Comparison of ENCODE assay signal across 8 mouse cellular contexts in genomic region chr6:34277665-34278064, GRCm38 (mm10). TPM values are rescaled to one million over a fixed set of nuclear protein-coding genes. Genes with fewer than 3 reads are reported as not detected.
DNase-seq lines count a peak whose midpoint lies in the region; ATAC-seq lines count a peak whose summit lies in the region.

No protein-coding gene starts in this region.

- no peak for ATAC-seq in forebrain, embryonic 13.5 days
- no peak for ATAC-seq in embryonic facial prominence, embryonic 11.5 days (replicated peaks; ENCODE audit: insufficient number of reproducible peaks, low FRiP score, low TSS enrichment, low read depth)
- peak; percentile 83 for ATAC-seq in inflammation-experienced regulatory T-cells, adult 6 months
- ATAC-seq in limb, embryonic 13.5 days (ENCODE audit: low FRiP score, low read depth) = no peak

- no peaks in the 10 kb centered on the region for H3K4me1 ChIP-seq in forebrain, embryonic 10.5 days
- H3K4me1 ChIP-seq in forebrain, embryonic 13.5 days = no peaks in the 10 kb centered on the region
- no peaks in the 10 kb centered on the region for H3K4me1 ChIP-seq in embryonic facial prominence, embryonic 11.5 days (ENCODE audit: control insufficient read depth, insufficient read depth, low read length)
- no peaks in the 10 kb centered on the region for H3K4me1 ChIP-seq in limb, embryonic 13.5 days

- H3K9me3 ChIP-seq in forebrain, embryonic 10.5 days = no peaks in the 10 kb centered on the region
- no peaks in the 10 kb centered on the region for H3K9me3 ChIP-seq in forebrain, embryonic 13.5 days (replicated peaks)
- no peaks in the 10 kb centered on the region for H3K9me3 ChIP-seq in embryonic facial prominence, embryonic 11.5 days (replicated peaks; ENCODE audit: control insufficient read depth, low read length)
- no peaks in the 10 kb centered on the region for H3K9me3 ChIP-seq in limb, embryonic 13.5 days

- H3K27ac ChIP-seq in forebrain, embryonic 10.5 days = no peak overlapping the region
- no peak overlapping the region for H3K27ac ChIP-seq in forebrain, embryonic 13.5 days
- no peak overlapping the region for H3K27ac ChIP-seq in embryonic facial prominence, embryonic 11.5 days (replicated peaks; ENCODE audit: low read depth, low read length)
- H3K27ac ChIP-seq in limb, embryonic 13.5 days = no peak overlapping the region

- WGBS in forebrain, embryonic 10.5 days = 29% methylated on average over 9 of the region's 9 CpGs
- WGBS in forebrain, embryonic 13.5 days = 26% methylated on average over 9 of the region's 9 CpGs
- 21% methylated on average over 9 of the region's 9 CpGs for WGBS in embryonic facial prominence, embryonic 11.5 days
- WGBS in limb, embryonic 13.5 days = 22% methylated on average over 9 of the region's 9 CpGs

- H3K36me3 ChIP-seq in forebrain, embryonic 10.5 days (replicated peaks) = no peaks in the 10 kb centered on the region
- no peaks in the 10 kb centered on the region for H3K36me3 ChIP-seq in forebrain, embryonic 13.5 days (ENCODE audit: poor library complexity, severe bottlenecking)
- no peaks in the 10 kb centered on the region for H3K36me3 ChIP-seq in embryonic facial prominence, embryonic 11.5 days (replicated peaks; ENCODE audit: control insufficient read depth, insufficient read depth, low read depth, low read length)
- no peaks in the 10 kb centered on the region for H3K36me3 ChIP-seq in limb, embryonic 13.5 days

- peaks cover 8% of the 10 kb centered on the region; the same call in 1 of the 2 replicates for H3K27me3 ChIP-seq in forebrain, embryonic 10.5 days (ENCODE audit: poor library complexity, severe bottlenecking)
- H3K27me3 ChIP-seq in forebrain, embryonic 13.5 days = no peaks in the 10 kb centered on the region
- no peaks in the 10 kb centered on the region for H3K27me3 ChIP-seq in embryonic facial prominence, embryonic 11.5 days (ENCODE audit: control insufficient read depth, insufficient read depth, low read length)
- peaks cover 9% of the 10 kb centered on the region; the same call in 1 of the 2 replicates for H3K27me3 ChIP-seq in limb, embryonic 13.5 days

- peak; percentile 24 for DNase-seq in forebrain, embryonic 10.5 days (ENCODE audit: extremely low spot score, low spot score)
- DNase-seq in 3134 (ENCODE audit: extremely low read depth, insufficient read length, low spot score) (peak; percentile 20), adipocyte (ENCODE audit: low spot score) (peak; percentile 83)
- peak; percentile 76 for DNase-seq in embryonic facial prominence, embryonic 11.5 days (ENCODE audit: low spot score)
- DNase-seq in spleen, postnatal 10 days (ENCODE audit: low spot score in 2 of 2) = peak; percentile 10 to 47

- no peak overlapping the region for H3K9ac ChIP-seq in forebrain, embryonic 13.5 days
- no peak overlapping the region for H3K9ac ChIP-seq in embryonic facial prominence, embryonic 11.5 days (replicated peaks; ENCODE audit: low read length)
- H3K9ac ChIP-seq in limb, embryonic 13.5 days = no peak overlapping the region

- no peak overlapping the region for H3K4me2 ChIP-seq in forebrain, embryonic 13.5 days
- H3K4me2 ChIP-seq in embryonic facial prominence, embryonic 11.5 days (ENCODE audit: low read depth, low read length) = no peak overlapping the region
- H3K4me2 ChIP-seq in limb, embryonic 13.5 days (replicated peaks) = 0 out of 2 replicates have a peak overlapping the region, but pooled peaks have one; percentile 17

- H3K4me3 ChIP-seq in forebrain, embryonic 10.5 days = no peak overlapping the region
- no peak overlapping the region for H3K4me3 ChIP-seq in forebrain, embryonic 13.5 days
- no peak overlapping the region for H3K4me3 ChIP-seq in embryonic facial prominence, embryonic 11.5 days (ENCODE audit: low read depth, low read length)
- no peak overlapping the region for H3K4me3 ChIP-seq in limb, embryonic 13.5 days

RNA-seq across cellular contexts. Expression of gene Akr1b3, which starts 39.6 kb away (rescaled TPM):
- 258 and 262 TPM in 2 replicates for polyA plus RNA-seq in forebrain, embryonic 10.5 days (2016; fragmentation: Nextera tagmentation; extraction: Ambion mirVana)
- 118 and 122 TPM in 2 replicates for polyA plus RNA-seq in forebrain, embryonic 13.5 days (2015; fragmentation: Nextera tagmentation; extraction: Ambion mirVana)
- 208 and 220 TPM in 2 replicates for polyA plus RNA-seq in embryonic facial prominence, embryonic 11.5 days (2014; fragmentation: Nextera tagmentation; extraction: Ambion mirVana)
- polyA plus RNA-seq in inflammation-experienced regulatory T-cells, adult 6 months (2017; shearing (Covaris generic)) = 100 to 1,000 TPM; 371 to 476 (median 432) TPM
- 196 and 199 TPM in 2 replicates for polyA plus RNA-seq in limb, embryonic 13.5 days (2015; fragmentation: Nextera tagmentation; extraction: Ambion mirVana)

Comparison
In these comparisons a context has a peak if more than half of its experiments do, and no peak if none do; other contexts are left out.
1. DNase-seq: peak in every context shown above with its lines; median percentile 83 in adipocyte; 76 in embryonic facial prominence, embryonic 11.5 days; 28 in spleen, postnatal 10 days; 24 in forebrain, embryonic 10.5 days; 20 in 3134.